In genomic region chr16:94250136-94250535, GRCm38 (mm10) we compare ENCODE assay signal across 14 mouse cellular contexts.
DNase-seq lines count a peak whose midpoint lies in the region; ATAC-seq and TF ChIP-seq lines count a peak whose summit lies in the region.
"Had no signal": no experiment of that assay in that cellular context is flagged by ENCODE, and none has a peak within 500 bp of the region (broad histone marks: within the 10 kb centered on the region; RNA-seq: fewer than 3 reads in every experiment).

No protein-coding gene starts in this region.

- no peak for TF ChIP-seq EP300 in stomach, postnatal 0 days (optimal IDR thresholded peaks at IDR 0.05)

- H3K9me3 ChIP-seq in midbrain, embryonic 11.5 days (ENCODE audit: control insufficient read depth, low read length) = no peaks in the 10 kb centered on the region
- H3K9me3 ChIP-seq in midbrain, embryonic 16.5 days (replicated peaks; ENCODE audit: control insufficient read depth, low read length, poor library complexity, severe bottlenecking) = no peaks in the 10 kb centered on the region
- no peaks in the 10 kb centered on the region for H3K9me3 ChIP-seq in limb, embryonic 13.5 days
- no peaks in the 10 kb centered on the region for H3K9me3 ChIP-seq in stomach, postnatal 0 days (ENCODE audit: control insufficient read depth, low read length)
- H3K9me3 ChIP-seq: heart, embryonic 12.5 days; neural tube, embryonic 15.5 days had no signal

- H3K9ac ChIP-seq in midbrain, embryonic 11.5 days (ENCODE audit: low read length) = no peak overlapping the region
- no peak overlapping the region for H3K9ac ChIP-seq in midbrain, embryonic 16.5 days (ENCODE audit: low read depth, low read length)
- no peak overlapping the region for H3K9ac ChIP-seq in limb, embryonic 13.5 days
- H3K9ac ChIP-seq in stomach, postnatal 0 days (ENCODE audit: low read length) = no peak overlapping the region
- H3K9ac ChIP-seq: heart, embryonic 12.5 days; neural tube, embryonic 15.5 days had no signal

- no peaks in the 10 kb centered on the region for H3K36me3 ChIP-seq in midbrain, embryonic 11.5 days (ENCODE audit: control insufficient read depth, insufficient read depth, low read length)
- H3K36me3 ChIP-seq in midbrain, embryonic 16.5 days (ENCODE audit: control insufficient read depth, insufficient read depth, low read length) = no peaks in the 10 kb centered on the region
- no peaks in the 10 kb centered on the region for H3K36me3 ChIP-seq in limb, embryonic 13.5 days
- no peaks in the 10 kb centered on the region for H3K36me3 ChIP-seq in stomach, postnatal 0 days (ENCODE audit: control insufficient read depth, insufficient read depth, low read length)
- H3K36me3 ChIP-seq: heart, embryonic 12.5 days; neural tube, embryonic 15.5 days had no signal

- H3K4me2 ChIP-seq in midbrain, embryonic 11.5 days = no peak overlapping the region
- no peak overlapping the region for H3K4me2 ChIP-seq in midbrain, embryonic 16.5 days (ENCODE audit: low read length)
- H3K4me2 ChIP-seq in limb, embryonic 13.5 days (replicated peaks) = peak overlapping the region; percentile 30
- peak overlapping the region; percentile 42 for H3K4me2 ChIP-seq in stomach, postnatal 0 days (replicated peaks; ENCODE audit: low read depth)
- H3K4me2 ChIP-seq: heart, embryonic 12.5 days; neural tube, embryonic 15.5 days had no signal

- intact Hi-C loops in gastrocnemius, adult 2 months (cut with DNase I) = no loop called here

- H3K27ac ChIP-seq in gastrocnemius, adult 2 months = peak overlapping the region; percentile 69
- H3K27ac ChIP-seq in midbrain, embryonic 11.5 days (ENCODE audit: low read depth, low read length) = no peak overlapping the region
- H3K27ac ChIP-seq in midbrain, embryonic 16.5 days (ENCODE audit: low read length) = no peak overlapping the region
- H3K27ac ChIP-seq in limb, embryonic 13.5 days = no peak overlapping the region
- no peak overlapping the region for H3K27ac ChIP-seq in stomach, postnatal 0 days (replicated peaks)
- H3K27ac ChIP-seq: neural tube, embryonic 15.5 days had no signal

- 62% methylated on average over 12 of the region's 12 CpGs for WGBS in midbrain, embryonic 11.5 days
- 60% methylated on average over 12 of the region's 12 CpGs for WGBS in midbrain, embryonic 16.5 days
- 25% methylated on average over 12 of the region's 12 CpGs for WGBS in limb, embryonic 13.5 days
- WGBS in stomach, postnatal 0 days = 31% methylated on average over 12 of the region's 12 CpGs

- peak overlapping the region; percentile 58 for H3K4me3 ChIP-seq in gastrocnemius, adult 2 months
- no peak overlapping the region for H3K4me3 ChIP-seq in midbrain, embryonic 11.5 days (ENCODE audit: low read depth, low read length)
- H3K4me3 ChIP-seq in midbrain, embryonic 16.5 days (ENCODE audit: low read depth, low read length) = no peak overlapping the region
- peak overlapping the region; percentile 7; the same call in 1 of the 2 replicates for H3K4me3 ChIP-seq in limb, embryonic 13.5 days
- 0 out of 2 replicates have a peak overlapping the region, but pooled peaks have one; percentile 10 for H3K4me3 ChIP-seq in stomach, postnatal 0 days (ENCODE audit: low read depth, low read length)
- H3K4me3 ChIP-seq: heart, embryonic 12.5 days; neural tube, embryonic 15.5 days had no signal

- H3K27me3 ChIP-seq in midbrain, embryonic 11.5 days (ENCODE audit: control insufficient read depth, insufficient read depth, low read length) = no peaks in the 10 kb centered on the region; the same call in 1 of the 2 replicates
- no peaks in the 10 kb centered on the region; the same call in none of the 2 replicates for H3K27me3 ChIP-seq in midbrain, embryonic 16.5 days (ENCODE audit: control insufficient read depth, insufficient read depth, low read depth, low read length)
- peaks cover 70% of the 10 kb centered on the region for H3K27me3 ChIP-seq in limb, embryonic 13.5 days
- H3K27me3 ChIP-seq in stomach, postnatal 0 days (ENCODE audit: control insufficient read depth, insufficient read depth, low read length) = no peaks in the 10 kb centered on the region
- H3K27me3 ChIP-seq: heart, embryonic 12.5 days had no signal

- DNase-seq in gastrocnemius, adult 2 months = peak; percentile 26
- DNase-seq in gastrocnemius, postnatal 25 days = no peak
- DNase-seq in midbrain, embryonic 11.5 days (ENCODE audit: low spot score, missing footprints) = peak; percentile 83
- DNase-seq in stomach, postnatal 0 days (ENCODE audit: low spot score) = no peak
- DNase-seq in adrenal gland, postnatal 36 days = no peak
- no peak for DNase-seq in thymus, postnatal 10 days (ENCODE audit: low spot score in 2 of 2)
- DNase-seq: adrenal gland, postnatal 25 days; left cerebral cortex, postnatal 4 days; midbrain, embryonic 14.5 days had no signal

- TF ChIP-seq CTCF in gastrocnemius, adult 2 months (IDR thresholded peaks at IDR 0.05) = no peak
- no peak for TF ChIP-seq CTCF in stomach, postnatal 0 days (IDR thresholded peaks at IDR 0.05; ENCODE audit: low read depth)

- no peak for ATAC-seq in midbrain, embryonic 11.5 days (ENCODE audit: low FRiP score)
- ATAC-seq in midbrain, embryonic 16.5 days = no peak
- no peak for ATAC-seq in limb, embryonic 13.5 days (ENCODE audit: low FRiP score, low read depth)
- no peak for ATAC-seq in stomach, postnatal 0 days (ENCODE audit: low FRiP score, low TSS enrichment)
- ATAC-seq: forebrain, embryonic 16.5 days had no signal

- peaks cover 7% of the 10 kb centered on the region for H3K4me1 ChIP-seq in midbrain, embryonic 11.5 days (ENCODE audit: control insufficient read depth, insufficient read depth, low read length)
- peaks cover 4% of the 10 kb centered on the region; the same call in 1 of the 2 replicates for H3K4me1 ChIP-seq in midbrain, embryonic 16.5 days (ENCODE audit: control insufficient read depth, insufficient read depth, low read length)
- H3K4me1 ChIP-seq in limb, embryonic 13.5 days = peaks cover 70% of the 10 kb centered on the region
- H3K4me1 ChIP-seq in stomach, postnatal 0 days (replicated peaks; ENCODE audit: control insufficient read depth, insufficient read depth) = no peaks in the 10 kb centered on the region

Comparison
In these comparisons a context has a peak if more than half of its experiments do, and no peak if none do; other contexts are left out.
1. DNase-seq: peak in gastrocnemius, adult 2 months (single experiment) and midbrain, embryonic 11.5 days (single experiment); none in gastrocnemius, postnatal 25 days (single experiment), stomach, postnatal 0 days (single experiment), adrenal gland, postnatal 36 days (0 of 2) and thymus, postnatal 10 days (0 of 2).
2. H3K4me3 ChIP-seq: peak in gastrocnemius, adult 2 months (single experiment), limb, embryonic 13.5 days (single experiment) and stomach, postnatal 0 days (single experiment); none in midbrain, embryonic 11.5 days (single experiment) and midbrain, embryonic 16.5 days (single experiment).
3. H3K4me2 ChIP-seq: peak in limb, embryonic 13.5 days (single experiment) and stomach, postnatal 0 days (single experiment); none in midbrain, embryonic 11.5 days (single experiment) and midbrain, embryonic 16.5 days (single experiment).